Mouse (Mus musculus): Measurements from ENCODE around the gene Slc46a2. TPM values are rescaled to one million over a fixed set of nuclear protein-coding genes. Genes with fewer than 3 reads are reported as not detected.

The Slc46a2 gene
- polyA plus RNA-seq, 1 experiment from 2014 or later, result 0.25 TPM

Other genes starting within 250 kb of the Slc46a2 start
- 66.8 and 68.0 TPM in 2 replicates for gene Inip, start 113.5 kb downstream of the Slc46a2 start, polyA plus RNA-seq (2015; fragmentation: Nextera tagmentation; extraction: Ambion mirVana)
- gene Snx30, start 109.2 kb downstream of the Slc46a2 start, polyA plus RNA-seq (2015; fragmentation: Nextera tagmentation; extraction: Ambion mirVana), result 7.5 and 11.8 TPM in 2 replicates
- gene Mup4, start 45.7 kb upstream of the Slc46a2 start, polyA plus RNA-seq (2015; fragmentation: Nextera tagmentation; extraction: Ambion mirVana), result not detected in 2 replicates
- not detected in 2 replicates for gene Mup6, start 49.2 kb upstream of the Slc46a2 start, polyA plus RNA-seq (2015; fragmentation: Nextera tagmentation; extraction: Ambion mirVana)
- not detected in 2 replicates for gene Mup7, start 155.4 kb upstream of the Slc46a2 start, polyA plus RNA-seq (2015; fragmentation: Nextera tagmentation; extraction: Ambion mirVana)
- not detected in 2 replicates for gene Mup2, start 239.2 kb upstream of the Slc46a2 start, polyA plus RNA-seq (2015; fragmentation: Nextera tagmentation; extraction: Ambion mirVana)

Measured in embryonic facial prominence, embryonic 13.5 days (tissue).